Mouse (Mus musculus) CH12.LX (cell line): ENCODE results near the gene Siae. TPM values are rescaled to one million over a fixed set of nuclear protein-coding genes. Genes with fewer than 3 reads are reported as not detected.

Experiments
- DNase-seq: peaks from one replicate; pipeline ENCODE4 v3.0.0-alpha.2; 2013; ENCODE audit errors: extremely low read depth
- H3K27ac ChIP-seq: 2 replicates; pipeline ENCODE4 v1.5.1; 2012; ENCODE audit warnings: low read depth, mild to moderate bottlenecking, control low read depth, moderate library complexity; ENCODE audit not compliant: insufficient read depth
- H3K27me3 ChIP-seq: replicated peaks from 2 replicates; pipeline ENCODE3; 2012; ENCODE audit warnings: inconsistent platforms
- H3K36me3 ChIP-seq, 2 experiments: replicated peaks in 1 of 2; 2 replicates each; pipeline versions ENCODE3 to v1.6.1; 2012; ENCODE audit warnings: inconsistent platforms in 1 of 2, low read length in 1 of 2, mild to moderate bottlenecking in 1 of 2, mixed read lengths in 1 of 2, moderate library complexity in 1 of 2; ENCODE audit not compliant: control insufficient read depth in 1 of 2, insufficient read depth in 1 of 2
- H3K4me1 ChIP-seq, 2 experiments: 2 replicates each; pipeline ENCODE4 v1.6.1; 2012; ENCODE audit warnings: inconsistent platforms in 1 of 2, moderate library complexity in 1 of 2; ENCODE audit not compliant: insufficient read depth in 2 of 2, control insufficient read depth in 1 of 2
- H3K4me2 ChIP-seq: 2 replicates; pipeline ENCODE4 v1.6.1; 2012; ENCODE audit warnings: low read depth, mild to moderate bottlenecking, control low read depth; ENCODE audit not compliant: poor library complexity, insufficient read depth, severe bottlenecking
- H3K4me3 ChIP-seq, 3 experiments: fragments of 150-350 bp in 1 of 3; sonication (generic) in 1 of 3; replicated peaks in 1 of 3; 2 replicates each; pipeline versions ENCODE3 to v1.5.1; 2011 to 2012; ENCODE audit warnings: low read depth in 2 of 3, low read length in 2 of 3, mild to moderate bottlenecking in 2 of 3, moderate library complexity in 2 of 3, control low read depth in 1 of 3, improper control_type of control experiment in 1 of 3, inconsistent platforms in 1 of 3, mixed read lengths in 1 of 3; ENCODE audit not compliant: poor library complexity in 1 of 3
- H3K79me2 ChIP-seq: replicated peaks from 2 replicates; pipeline ENCODE4 v1.6.1; 2012; ENCODE audit warnings: mild to moderate bottlenecking, moderate library complexity; ENCODE audit not compliant: control insufficient read depth, poor library complexity, insufficient read depth, severe bottlenecking; ENCODE audit errors: extremely low read depth
- H3K9ac ChIP-seq: 2 replicates; pipeline ENCODE4 v1.6.1; 2012; ENCODE audit warnings: low read depth, mild to moderate bottlenecking, control low read depth, moderate library complexity; ENCODE audit not compliant: insufficient read depth
- H3K9me3 ChIP-seq: replicated peaks from 2 replicates; pipeline ENCODE3; 2012; ENCODE audit warnings: low read length, inconsistent platforms, mixed read lengths
- BHLHE40 ChIP-seq: IDR thresholded peaks from 2 replicates; pipeline ENCODE4 v1.6.1; 2011; ENCODE audit warnings: mild to moderate bottlenecking, low read depth, low read length, improper control_type of control experiment
- ELF1 ChIP-seq: IDR thresholded peaks from 2 replicates; pipeline ENCODE4 v1.6.1; 2014; ENCODE audit warnings: low read depth, mild to moderate bottlenecking, inconsistent platforms, low read length, improper control_type of control experiment
- JUN ChIP-seq: IDR thresholded peaks from 2 replicates; pipeline ENCODE4 v1.6.1; 2011; ENCODE audit warnings: low read depth, mild to moderate bottlenecking, low read length, improper control_type of control experiment, moderate library complexity; ENCODE audit not compliant: insufficient read depth
- MAFK ChIP-seq: IDR thresholded peaks from 2 replicates; pipeline ENCODE4 v1.6.1; 2011; ENCODE audit warnings: low read length, improper control_type of control experiment; ENCODE audit not compliant: insufficient replicate concordance
- MAZ ChIP-seq: IDR thresholded peaks from 2 replicates; pipeline ENCODE4 v1.6.1; 2012; ENCODE audit warnings: low read depth, mild to moderate bottlenecking, inconsistent platforms, low read length, improper control_type of control experiment, moderate library complexity
- MEF2A ChIP-seq: IDR thresholded peaks from 2 replicates; pipeline ENCODE4 v1.6.1; 2014; ENCODE audit warnings: low read depth, mild to moderate bottlenecking, inconsistent platforms, low read length, improper control_type of control experiment, borderline replicate concordance
- MXI1 ChIP-seq: IDR thresholded peaks from 2 replicates; pipeline ENCODE4 v1.6.1; 2011; ENCODE audit warnings: mild to moderate bottlenecking, low read depth, low read length, improper control_type of control experiment
- NELFE ChIP-seq: IDR thresholded peaks from 2 replicates; pipeline ENCODE4 v1.6.1; 2011; ENCODE audit warnings: low read depth, low read length, improper control_type of control experiment
- NRF1 ChIP-seq: IDR thresholded peaks from 2 replicates; pipeline ENCODE4 v1.6.1; 2014; ENCODE audit warnings: low read depth, mild to moderate bottlenecking, inconsistent platforms, low read length, improper control_type of control experiment, moderate library complexity
- POLR2AphosphoS2 ChIP-seq: IDR thresholded peaks from 2 replicates; pipeline ENCODE4 v1.6.1; 2011; ENCODE audit warnings: low read depth, low read length, improper control_type of control experiment
- SIN3A ChIP-seq: IDR thresholded peaks from 2 replicates; pipeline ENCODE4 v1.6.1; 2012; ENCODE audit warnings: low read length, improper control_type of control experiment, inconsistent platforms
- TCF12 ChIP-seq: IDR thresholded peaks from 2 replicates; pipeline ENCODE4 v1.6.1; 2014; ENCODE audit warnings: low read depth, mild to moderate bottlenecking, inconsistent platforms, low read length, improper control_type of control experiment
- UBTF ChIP-seq: IDR thresholded peaks from 2 replicates; pipeline ENCODE4 v1.6.1; 2012; ENCODE audit warnings: low read depth, mild to moderate bottlenecking, inconsistent platforms, low read length, improper control_type of control experiment, moderate library complexity
- USF1 ChIP-seq: IDR thresholded peaks from 2 replicates; pipeline ENCODE4 v1.6.1; 2014; ENCODE audit warnings: low read depth, mild to moderate bottlenecking, inconsistent platforms, low read length, improper control_type of control experiment
- USF2 ChIP-seq: conservative IDR thresholded peaks from 2 replicates; pipeline ENCODE4 v1.6.1; 2011; ENCODE audit warnings: low read depth, low read length, improper control_type of control experiment
- ZNF384 ChIP-seq: IDR thresholded peaks from 2 replicates; pipeline ENCODE4 v1.6.1; 2012; ENCODE audit warnings: low read depth, low read length, improper control_type of control experiment, inconsistent platforms
- dilution Hi-C: fragments of 300-500 bp; cut with MboI; formaldehyde crosslinking; loops from 2 replicates; pipeline ENCODE4 v1.14.3; 2020; ENCODE audit warnings: low sequenced_read_pairs; ENCODE audit not compliant: extremely low pct_unique_long_range_greater_than_20kb, extremely low pct_ligation_motif_present
- in situ Hi-C: fragments of 300-500 bp; cut with MboI; formaldehyde crosslinking; loops from 3 replicates; pipeline ENCODE4 v1.14.3; 2019; ENCODE audit warnings: low sequenced_read_pairs, low pct_ligation_motif_present, low pct_unique_long_range_greater_than_20kb, mixed read lengths
- polyA plus RNA-seq: library from polyadenylated mRNA; unstranded; fragments of >175 nt; gene quantifications from 2 replicates; pipeline ENCODE4 v1.2.1, GENCODE M21; 2012; ENCODE audit warnings: low read depth; ENCODE audit not compliant: insufficient read length
- total RNA-seq, 2 experiments: library from RNA; depleted of rRNA; stranded (reverse); fragments of 300-350 nt in 1 of 2; fragments of >200 nt in 1 of 2; gene quantifications; 2 replicates each; pipeline ENCODE4 v1.2.3; 2012 to 2014

The Siae gene
- total and polyA plus RNA-seq, 3 experiments: 6.2 to 8.6 (median 7.9) TPM

- H3K4me2 ChIP-seq: peak overlapping the region; percentile 29
- no peaks in the 10 kb centered on the region for H3K9me3 ChIP-seq
- H3K4me3 ChIP-seq: no peak overlapping the region
- H3K36me3 ChIP-seq: no peaks in the 10 kb centered on the region
- no peak overlapping the region for H3K27ac ChIP-seq
- H3K9ac ChIP-seq: no peak overlapping the region
- peaks cover 2% of the 10 kb centered on the region for H3K27me3 ChIP-seq
- dilution Hi-C loops (no loop called here), in situ Hi-C loops (no loop called here)
- peaks cover 4 to 20% of the 10 kb centered on the region in 2 experiments; a peak in 3 of 4 replicates for H3K4me1 ChIP-seq
- peak; percentile 37 for DNase-seq
- no peak for TF ChIP-seq JUN
- peak; percentile 81 for TF ChIP-seq BHLHE40
- H3K79me2 ChIP-seq: no peaks in the 10 kb centered on the region
These were observed 28.1 kb downstream of the Siae start for GRCm38 (mm10) chr9:37583594-37583993.

GRCm38 (mm10) chr9:37586718-37587117 is 31.2 kb downstream of the Siae start:
- TF ChIP-seq POLR2AphosphoS2 (no peak), ELF1 (no peak), ZNF384 (no peak), SIN3A (no peak), NRF1 (no peak), USF2 (no peak), BHLHE40 (no peak), NELFE (no peak), TCF12 (no peak), MEF2A (no peak), MXI1 (no peak), UBTF (no peak), MAZ (no peak), USF1 (no peak), MAFK (no peak)
- TF ChIP-seq, all 38 proteins: peak for 0
- no peak for DNase-seq
- H3K4me1 ChIP-seq: peaks cover 4 to 16% of the 10 kb centered on the region in 2 experiments; a peak in 3 of 4 replicates
- H3K9ac ChIP-seq: no peak overlapping the region
- H3K9me3 ChIP-seq: peaks cover 3% of the 10 kb centered on the region
- H3K79me2 ChIP-seq: no peaks in the 10 kb centered on the region
- H3K36me3 ChIP-seq: no peaks in the 10 kb centered on the region
- no peak overlapping the region for H3K4me3 ChIP-seq
- H3K27me3 ChIP-seq: peaks cover 2% of the 10 kb centered on the region
- dilution Hi-C loops: no loop called here
- in situ Hi-C loops: no loop called here
- H3K4me2 ChIP-seq: no peak overlapping the region
- no peak overlapping the region for H3K27ac ChIP-seq
